Mouse (Mus musculus): ENCODE data around the gene Olfr1188.
"Not testable (repeated sequence)": the region's sequence is repeated elsewhere in the genome, so short reads cannot be mapped to it uniquely, and the experiment has no call there.

Olfr1188 gene

DNA sequence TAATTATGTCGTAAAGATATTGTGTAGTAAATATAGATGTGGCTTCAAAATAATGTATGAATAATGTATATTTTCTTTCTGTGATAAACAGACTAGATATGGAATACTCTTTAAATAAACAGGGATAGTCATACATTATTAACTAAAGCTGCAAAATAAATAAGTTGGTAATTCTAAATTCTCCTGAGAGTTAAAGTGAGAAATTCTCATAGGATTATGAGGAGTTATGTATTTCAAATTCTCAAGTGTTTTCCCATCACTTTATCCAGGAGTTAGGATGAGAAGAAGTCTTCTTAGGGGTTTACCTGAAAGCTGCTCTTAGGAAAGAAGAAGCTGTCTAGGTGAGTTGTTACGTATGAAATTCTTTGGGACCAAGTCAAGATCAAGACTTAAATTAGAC is at the start of gene Olfr1188:
Olfr1188 (plus strand) TSS at position 301 of the 400 bp plus-strand sequence.
- DNase-seq: no peak

- DNase-seq: no peak
Observed at GRCm38 (mm10) chr2:88518251-88518650, 38.5 kb upstream of the Olfr1188 start, which contains the start of gene Olfr1186. Gene Olfr1186, plus strand, starts transcription at chr2:88518551.

DNA sequence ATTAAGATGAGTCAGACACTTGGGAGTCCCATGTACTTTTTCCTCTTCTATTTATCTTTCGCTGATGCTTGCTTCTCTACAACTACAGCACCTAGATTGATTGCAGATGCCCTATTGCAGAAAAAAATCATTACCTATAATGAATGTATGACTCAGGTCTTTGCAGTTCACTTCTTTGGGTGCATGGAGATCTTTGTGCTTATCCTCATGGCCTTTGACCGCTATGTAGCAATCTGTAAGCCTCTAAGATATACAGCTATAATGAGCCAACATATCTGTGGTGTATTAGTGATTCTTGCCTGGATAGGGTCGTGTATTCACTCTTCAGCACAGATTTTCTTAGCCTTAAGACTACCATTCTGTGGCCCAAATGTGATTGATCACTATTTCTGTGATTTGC is 31.0 kb upstream of the Olfr1188 start:
- no peak for DNase-seq

DNA sequence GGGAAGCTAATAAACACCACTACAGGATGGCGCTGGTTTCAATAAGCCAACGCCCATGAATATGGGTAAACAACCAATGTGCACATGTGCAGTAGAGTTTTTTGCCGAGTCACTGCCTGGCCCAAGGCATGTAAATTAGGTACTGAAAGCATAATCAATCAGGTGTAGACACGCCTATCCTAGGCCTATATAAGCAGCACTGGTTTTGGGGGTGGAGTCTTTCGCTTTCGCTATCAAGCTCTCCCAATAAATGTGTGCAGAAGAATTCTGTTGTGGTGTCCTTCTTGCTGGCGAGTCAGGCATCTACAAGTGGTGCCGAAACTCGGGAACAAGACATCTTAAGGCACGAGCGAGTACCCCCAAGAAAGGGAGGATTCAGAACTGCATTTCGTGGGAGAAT is 16.0 kb downstream of the Olfr1188 start:
- DNase-seq: not testable (repeated sequence)

DNA sequence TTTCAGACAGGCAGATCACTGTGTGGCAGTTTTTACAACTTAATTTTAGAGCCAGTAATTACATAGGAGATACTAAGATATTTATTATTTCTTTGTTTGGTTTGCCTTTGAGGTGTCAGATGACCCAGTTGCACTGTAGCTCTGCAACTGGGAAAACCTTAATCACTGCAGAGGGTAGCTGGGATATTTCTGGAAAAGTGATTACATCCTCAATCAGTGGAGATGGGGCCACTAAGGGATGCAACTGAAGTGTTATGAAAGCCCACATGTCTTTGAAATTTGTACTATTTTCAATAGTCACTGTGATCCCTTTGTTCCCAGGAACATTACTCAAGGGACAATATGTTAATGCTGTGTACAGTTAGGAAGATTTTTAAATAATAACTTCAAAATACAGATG is 29.4 kb downstream of the Olfr1188 start, which contains the start of gene Olfr1189:
Olfr1189 (plus strand) TSS at position 301 of the 400 bp plus-strand sequence.
- DNase-seq: no peak

Data from cerebellum, postnatal 14 days (tissue).